Mouse (Mus musculus) embryonic facial prominence, embryonic 12.5 days (tissue): Measurements from ENCODE around the gene Fgg. TPM values are rescaled to one million over a fixed set of nuclear protein-coding genes. Genes with fewer than 3 reads are reported as not detected.

Experiments used
- ATAC-seq: fragments of 200-750 bp; cut with Nextera tagmentation; 2 replicates; pipeline ENCODE4 v1.8.0; 2017; ENCODE audit not compliant: insufficient number of reproducible peaks, insufficient read depth, low FRiP score, low TSS enrichment
- H3K27ac ChIP-seq: fragments of 300-500 bp; sonication (generic); 2 replicates; pipeline ENCODE4 v1.5.1; 2016; ENCODE audit warnings: mild to moderate bottlenecking
- H3K27me3 ChIP-seq: fragments of 300-500 bp; sonication (generic); 2 replicates; pipeline ENCODE4 v1.6.1; 2016; ENCODE audit warnings: mild to moderate bottlenecking, moderate library complexity
- H3K36me3 ChIP-seq: fragments of 300-500 bp; sonication (generic); 2 replicates; pipeline ENCODE4 v1.6.1; 2016; ENCODE audit warnings: mild to moderate bottlenecking
- H3K4me1 ChIP-seq: fragments of 300-500 bp; sonication (generic); 2 replicates; pipeline ENCODE4 v1.6.1; 2016
- H3K4me2 ChIP-seq: fragments of 300-500 bp; sonication (generic); replicated peaks from 2 replicates; pipeline ENCODE4 v1.6.1; 2016; ENCODE audit warnings: mild to moderate bottlenecking, moderate library complexity
- H3K4me3 ChIP-seq: fragments of 300-500 bp; sonication (generic); 2 replicates; pipeline ENCODE4 v1.5.1; 2016; ENCODE audit warnings: mild to moderate bottlenecking
- H3K9ac ChIP-seq: fragments of 300-500 bp; sonication (generic); 2 replicates; pipeline ENCODE4 v1.6.1; 2016; ENCODE audit warnings: mild to moderate bottlenecking, moderate library complexity
- H3K9me3 ChIP-seq: fragments of 300-500 bp; sonication (generic); 2 replicates; pipeline ENCODE4 v1.6.1; 2016; ENCODE audit warnings: mild to moderate bottlenecking, moderate library complexity
- WGBS: fragments of 180-500 bp; shearing (Covaris S2); methylation state at CpG from one replicate; pipeline ENCODE4 v1.1.7; 2016; 5-methylcytosine and 5-hydroxymethylcytosine counted together
- polyA plus RNA-seq: library from polyadenylated mRNA; unstranded; fragments of >200 nt; fragmentation: Nextera tagmentation; extraction: Ambion mirVana; gene quantifications from 2 replicates; pipeline ENCODE4 v1.2.1, GENCODE M21; 2016

The Fgg gene
- polyA plus RNA-seq, result 0.36 TPM in 1 of 2 replicates, not detected in the other

DNA sequence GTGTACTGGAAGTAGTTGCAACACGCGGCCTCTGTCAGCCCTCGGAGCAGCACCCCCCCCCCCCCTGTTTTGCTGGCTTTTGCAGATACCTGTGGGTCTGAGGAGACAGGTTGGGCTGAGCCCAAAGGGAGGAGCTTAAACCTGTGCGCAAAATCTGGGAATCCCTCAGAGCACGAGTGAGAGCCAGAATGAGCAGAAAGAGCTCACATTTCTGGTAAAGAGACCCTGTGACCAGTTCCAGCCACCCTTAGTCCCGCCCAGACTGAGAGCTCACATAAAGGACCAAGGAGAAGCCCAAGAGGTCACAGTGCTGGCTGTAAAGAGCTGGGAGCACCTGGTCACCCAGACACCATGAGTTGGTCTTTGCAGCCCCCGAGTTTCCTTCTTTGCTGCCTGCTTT, at the start of gene Fgg:
TSS of gene Fgg (plus strand) at position 168 of the 400 bp plus-strand sequence.
- Histone ChIP-seq H3K9ac (no peak within 1 kb of the TSS), H3K27me3 (no peaks in the 10 kb centered on the region), H3K36me3 (no peaks in the 10 kb centered on the region), H3K4me2 (no peak within 1 kb of the TSS), H3K4me3 (no peak within 1 kb of the TSS), H3K9me3 (no peaks in the 10 kb centered on the region), H3K4me1 (no peaks in the 10 kb centered on the region), H3K27ac (no peak within 1 kb of the TSS)
- WGBS, result 45% methylated on average over 7 of the region's 7 CpGs
- no peak for ATAC-seq

DNA sequence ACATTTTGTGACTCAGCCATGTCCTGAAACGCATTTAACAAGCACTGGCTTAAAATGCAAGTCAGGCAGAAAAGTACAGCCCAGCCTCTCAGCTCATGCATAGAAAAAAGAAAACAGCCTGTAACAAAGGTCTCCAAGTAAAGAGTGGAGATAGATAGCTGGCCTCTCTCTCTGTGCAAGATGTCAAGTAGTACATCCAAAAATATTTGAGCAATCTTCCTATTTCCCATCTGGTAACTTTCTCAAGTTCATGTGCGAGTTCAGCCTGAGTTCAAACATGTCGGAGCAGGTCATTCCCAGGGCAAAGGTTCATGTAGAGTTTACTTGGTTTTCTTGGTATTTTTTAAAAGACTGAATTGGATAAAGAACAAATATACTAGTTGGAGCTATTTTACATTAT, 36.5 kb upstream of the Fgg start:
- Histone ChIP-seq H3K9me3 (no peaks in the 10 kb centered on the region), H3K9ac (no peak overlapping the region), H3K4me3 (no peak overlapping the region), H3K4me1 (no peaks in the 10 kb centered on the region), H3K36me3 (no peaks in the 10 kb centered on the region), H3K27me3 (no peaks in the 10 kb centered on the region), H3K4me2 (no peak overlapping the region), H3K27ac (no peak overlapping the region)
- WGBS, result 76% methylated on average over 3 of the region's 3 CpGs
- no peak for ATAC-seq

DNA sequence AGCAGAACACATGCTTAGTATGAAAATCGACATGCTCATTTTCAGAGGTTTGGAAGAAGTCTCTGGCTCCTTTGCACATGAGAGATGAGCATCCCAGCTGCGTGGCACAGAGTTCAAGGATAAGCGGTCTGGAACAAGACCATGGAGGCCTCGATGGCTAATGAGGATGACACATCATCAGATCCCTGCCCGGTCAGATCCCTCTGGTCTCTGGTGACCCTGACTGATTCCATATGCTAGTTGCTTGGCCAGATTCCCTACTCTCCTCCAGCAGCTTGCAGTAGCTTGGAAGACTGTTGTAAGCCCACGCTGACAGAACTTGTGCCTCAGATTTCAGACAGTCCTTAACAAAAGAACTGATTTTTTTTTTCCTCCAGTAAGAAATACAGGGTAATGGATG, 26.7 kb upstream of the Fgg start:
- no peak overlapping the region for H3K4me2 ChIP-seq
- H3K9ac ChIP-seq, result no peak overlapping the region
- 78% methylated on average over 6 of the region's 6 CpGs for WGBS
- ATAC-seq, result no peak
- no peaks in the 10 kb centered on the region for H3K27me3 ChIP-seq
- H3K9me3 ChIP-seq, result no peaks in the 10 kb centered on the region
- H3K27ac ChIP-seq, result no peak overlapping the region
- H3K4me1 ChIP-seq, result no peaks in the 10 kb centered on the region
- no peaks in the 10 kb centered on the region for H3K36me3 ChIP-seq
- H3K4me3 ChIP-seq, result no peak overlapping the region

DNA sequence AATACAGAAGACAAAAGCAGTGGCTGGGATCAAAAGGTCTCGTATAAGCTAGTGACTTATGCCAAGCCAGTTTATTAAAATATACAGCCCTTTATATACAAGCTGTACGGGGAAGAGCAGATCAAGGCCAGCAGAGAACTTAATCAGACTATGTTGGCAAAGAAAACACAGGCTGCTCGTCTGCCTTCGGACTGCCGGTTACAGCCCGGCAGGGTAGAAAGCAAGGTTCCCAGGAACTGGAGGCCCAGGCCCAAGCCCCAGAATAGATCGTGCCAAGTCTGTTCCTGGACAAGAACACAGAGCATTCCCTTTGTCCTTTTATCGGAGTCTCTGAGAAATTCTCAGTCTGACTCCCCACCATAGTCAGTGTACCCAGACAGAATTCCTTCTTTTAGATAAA, 25.7 kb upstream of the Fgg start:
- H3K36me3 ChIP-seq, result no peaks in the 10 kb centered on the region
- no peaks in the 10 kb centered on the region for H3K4me1 ChIP-seq
- ATAC-seq, result no peak
- H3K4me2 ChIP-seq, result no peak overlapping the region
- H3K4me3 ChIP-seq, result no peak overlapping the region
- no peak overlapping the region for H3K27ac ChIP-seq
- no peak overlapping the region for H3K9ac ChIP-seq
- H3K9me3 ChIP-seq, result no peaks in the 10 kb centered on the region
- WGBS, result 78% methylated on average over 8 of the region's 8 CpGs
- H3K27me3 ChIP-seq, result no peaks in the 10 kb centered on the region

DNA sequence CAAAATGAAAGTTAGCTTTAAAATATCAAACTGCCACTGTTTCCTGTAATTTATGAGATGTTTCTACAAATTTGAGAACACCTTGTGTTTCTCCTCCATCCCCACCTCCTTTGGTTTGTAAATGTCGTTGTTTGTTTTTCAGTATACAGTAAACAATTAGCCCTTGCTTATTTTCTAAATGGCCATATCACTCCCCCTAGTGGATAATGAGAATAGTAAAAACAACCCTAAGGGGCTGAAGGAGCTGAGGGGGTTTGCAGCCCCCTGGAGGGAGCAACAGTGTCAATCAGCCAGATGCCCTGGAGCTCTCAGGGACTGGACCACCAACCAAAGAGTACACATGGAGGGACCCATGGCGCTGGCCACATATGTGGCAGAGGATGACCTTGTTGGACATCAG, 22.7 kb upstream of the Fgg start:
- Histone ChIP-seq H3K4me1 (no peaks in the 10 kb centered on the region), H3K36me3 (no peaks in the 10 kb centered on the region), H3K27ac (no peak overlapping the region), H3K9ac (no peak overlapping the region), H3K9me3 (no peaks in the 10 kb centered on the region), H3K4me2 (no peak overlapping the region), H3K4me3 (no peak overlapping the region), H3K27me3 (no peaks in the 10 kb centered on the region)
- 70% methylated on average over 2 of the region's 2 CpGs for WGBS
- no peak for ATAC-seq

DNA sequence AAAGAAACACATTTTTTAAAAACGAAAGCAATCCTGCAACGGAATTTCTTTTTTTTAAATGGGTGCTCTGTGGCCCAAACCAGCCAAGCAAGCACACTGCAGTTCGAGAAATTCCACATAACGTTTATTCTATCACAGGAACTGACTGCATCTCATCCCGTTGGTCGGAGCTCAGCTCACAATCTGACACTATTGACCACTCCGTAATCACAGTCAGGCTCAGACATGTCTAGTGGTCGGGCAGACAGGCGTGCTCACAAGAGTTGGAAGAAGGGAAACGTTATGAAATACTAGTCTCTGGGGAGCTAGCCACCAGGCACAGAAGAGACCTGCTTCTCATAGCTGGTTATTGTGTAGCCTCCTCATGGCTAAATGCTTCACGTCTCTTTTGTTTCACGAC, 15.6 kb upstream of the Fgg start:
- no peaks in the 10 kb centered on the region for H3K36me3 ChIP-seq
- peaks cover 6% of the 10 kb centered on the region; the same call in 1 of the 2 replicates for H3K4me1 ChIP-seq
- no peaks in the 10 kb centered on the region for H3K9me3 ChIP-seq
- no peak overlapping the region for H3K4me3 ChIP-seq
- no peak for ATAC-seq
- WGBS, result 73% methylated on average over 12 of the region's 12 CpGs
- no peak overlapping the region for H3K4me2 ChIP-seq
- no peak overlapping the region for H3K9ac ChIP-seq
- peaks cover 20% of the 10 kb centered on the region for H3K27me3 ChIP-seq
- no peak overlapping the region for H3K27ac ChIP-seq

DNA sequence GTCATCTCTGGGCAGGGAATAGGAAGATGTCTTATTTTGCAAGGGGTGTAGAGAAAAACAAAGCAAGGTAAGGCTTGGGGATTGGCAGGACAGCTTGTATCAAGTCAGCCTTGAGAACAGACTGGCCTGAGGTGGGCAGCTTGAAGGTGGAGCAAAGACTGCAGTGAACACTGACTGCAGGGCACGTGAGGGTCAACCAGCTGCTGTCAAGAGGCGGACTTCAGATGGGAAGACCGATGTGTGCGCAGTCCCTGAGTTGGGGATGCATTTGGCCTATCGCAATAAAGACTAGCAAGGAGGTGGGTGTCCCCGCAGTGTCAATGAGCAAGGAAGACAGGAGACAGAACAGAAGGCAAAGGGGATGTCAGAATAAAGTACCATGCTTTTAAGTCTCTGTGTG, 14.6 kb upstream of the Fgg start:
- no peak for ATAC-seq
- Histone ChIP-seq H3K4me3 (no peak overlapping the region), H3K36me3 (no peaks in the 10 kb centered on the region), H3K9me3 (no peaks in the 10 kb centered on the region), H3K4me1 (peaks cover 6% of the 10 kb centered on the region; the same call in 1 of the 2 replicates), H3K27me3 (peaks cover 20% of the 10 kb centered on the region), H3K9ac (no peak overlapping the region), H3K27ac (no peak overlapping the region), H3K4me2 (no peak overlapping the region)
- 83% methylated on average over 6 of the region's 6 CpGs for WGBS

DNA sequence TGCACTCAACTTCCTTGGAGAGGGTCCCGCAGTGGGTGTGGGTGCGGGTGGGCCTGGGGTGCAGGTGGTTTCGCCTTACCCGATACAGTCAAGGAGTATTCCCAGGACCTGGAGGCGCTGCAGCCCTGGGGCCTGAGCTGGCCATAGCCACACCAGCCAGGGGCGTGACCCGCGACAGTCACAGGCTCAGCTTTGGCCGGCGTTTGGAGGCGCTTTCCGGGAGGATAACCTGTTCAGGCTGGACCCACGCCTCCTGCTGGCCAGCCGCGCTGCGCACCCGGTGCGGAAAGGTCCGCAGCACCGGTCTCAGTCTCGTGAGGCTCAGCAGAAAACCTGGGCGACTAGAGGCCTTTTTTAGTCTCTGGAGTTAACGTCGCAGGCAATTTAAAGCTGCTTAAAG, 12.2 kb upstream of the Fgg start:
- no peaks in the 10 kb centered on the region for H3K36me3 ChIP-seq
- H3K27ac ChIP-seq, result no peak overlapping the region
- H3K4me1 ChIP-seq, result peaks cover 6% of the 10 kb centered on the region; the same call in 1 of the 2 replicates
- ATAC-seq, result peak; percentile 54
- peak overlapping the region; percentile 24 for H3K4me3 ChIP-seq
- H3K9me3 ChIP-seq, result no peaks in the 10 kb centered on the region
- no peak overlapping the region for H3K9ac ChIP-seq
- peaks cover 20% of the 10 kb centered on the region for H3K27me3 ChIP-seq
- H3K4me2 ChIP-seq, result peak overlapping the region; percentile 63
- WGBS, result 4% methylated on average over 24 of the region's 24 CpGs

DNA sequence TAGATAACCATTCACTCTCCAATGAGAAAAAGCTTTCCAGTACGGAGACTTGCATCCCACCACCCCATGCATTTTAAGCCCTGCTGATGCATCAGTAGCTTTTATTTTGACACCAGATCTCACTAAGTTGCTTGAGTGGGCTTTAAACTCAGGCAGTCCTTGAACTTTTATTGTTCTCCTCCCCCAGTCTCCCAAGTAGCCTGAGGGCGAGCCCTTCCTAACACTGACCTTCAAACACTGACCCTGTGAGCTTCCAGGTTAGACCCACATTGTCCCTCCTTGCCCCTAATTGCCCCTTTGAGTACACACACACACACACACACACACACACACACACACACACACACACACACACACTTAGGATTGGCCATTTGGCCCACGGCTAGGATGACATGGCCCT, 10.9 kb upstream of the Fgg start:
- no peak overlapping the region for H3K4me2 ChIP-seq
- H3K27ac ChIP-seq, result no peak overlapping the region
- WGBS, result 58% methylated on average over 3 of the region's 3 CpGs

DNA sequence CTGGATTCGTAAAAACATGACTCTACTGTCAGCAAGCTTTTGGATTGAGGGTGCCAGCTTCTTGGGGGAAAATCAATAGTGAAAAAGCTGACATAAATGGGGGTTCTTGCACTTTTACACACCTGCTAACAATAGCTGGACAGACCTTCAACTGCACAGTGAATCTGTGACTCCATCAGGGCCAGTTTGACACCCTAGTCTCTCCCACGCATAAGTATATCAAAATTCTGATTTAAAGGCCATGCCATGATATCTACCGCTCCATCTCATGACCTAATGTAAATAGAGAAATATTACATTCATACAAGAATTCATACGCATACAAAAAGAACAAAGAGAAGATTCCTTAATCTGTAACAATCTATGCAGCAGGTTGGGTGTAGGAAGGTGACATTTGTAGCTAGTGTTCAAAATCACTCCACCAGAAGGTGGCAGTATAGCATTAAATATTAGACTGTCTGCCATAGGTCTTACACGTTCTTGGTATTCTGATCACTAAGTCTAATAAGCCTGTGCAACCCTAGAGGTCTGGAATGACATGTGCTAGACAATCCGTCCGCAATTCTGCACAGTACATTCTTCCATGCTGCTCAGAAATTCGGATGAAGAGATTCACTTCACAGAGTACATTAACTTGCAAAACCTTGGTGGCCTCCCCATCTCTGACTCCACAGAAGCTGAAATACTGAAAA, 8.6 kb upstream of the Fgg start:
- no peak overlapping the region for H3K4me2 ChIP-seq
- H3K27me3 ChIP-seq, result peaks cover 19% of the 10 kb centered on the region
- H3K4me1 ChIP-seq, result peaks cover 6% of the 10 kb centered on the region; the same call in 1 of the 2 replicates
- 29% methylated on average over 8 of the region's 8 CpGs for WGBS
- no peaks in the 10 kb centered on the region for H3K36me3 ChIP-seq
- ATAC-seq, result peak; percentile 84
- no peak overlapping the region for H3K9ac ChIP-seq
- H3K27ac ChIP-seq, result no peak overlapping the region
- H3K4me3 ChIP-seq, result no peak overlapping the region
- no peaks in the 10 kb centered on the region for H3K9me3 ChIP-seq

More for the DNA sequence above, 10.9 kb upstream of the Fgg start:
- peaks cover 6% of the 10 kb centered on the region; the same call in 1 of the 2 replicates for H3K4me1 ChIP-seq
- no peaks in the 10 kb centered on the region for H3K36me3 ChIP-seq
- H3K4me3 ChIP-seq, result no peak overlapping the region
- H3K27me3 ChIP-seq, result peaks cover 20% of the 10 kb centered on the region
- ATAC-seq, result no peak
- H3K9ac ChIP-seq, result no peak overlapping the region
- H3K9me3 ChIP-seq, result no peaks in the 10 kb centered on the region

DNA sequence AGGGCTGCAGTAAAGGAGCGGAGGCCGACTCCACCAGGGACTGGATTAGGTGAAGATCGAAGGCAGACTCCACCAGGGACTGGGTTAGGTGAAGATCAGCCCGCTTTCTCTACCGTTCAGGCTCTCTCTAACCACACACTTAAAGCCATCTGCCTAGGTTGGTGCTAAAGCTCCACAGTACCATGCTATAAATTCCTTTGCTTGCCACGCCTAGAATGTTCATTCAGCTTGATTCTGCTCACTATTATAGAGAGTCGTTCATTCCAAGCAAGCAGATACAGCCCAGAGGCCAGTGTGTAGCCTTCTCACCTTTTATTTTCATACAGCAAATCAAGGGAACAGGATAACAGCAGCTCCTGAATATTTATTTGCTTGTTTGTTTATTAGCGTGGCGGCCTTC, 7.5 kb upstream of the Fgg start:
- no peak overlapping the region for H3K27ac ChIP-seq
- no peak overlapping the region for H3K4me2 ChIP-seq
- peaks cover 6% of the 10 kb centered on the region; the same call in 1 of the 2 replicates for H3K4me1 ChIP-seq
- no peak overlapping the region for H3K4me3 ChIP-seq
- no peaks in the 10 kb centered on the region for H3K9me3 ChIP-seq
- peaks cover 10% of the 10 kb centered on the region for H3K27me3 ChIP-seq
- ATAC-seq, result no peak
- H3K9ac ChIP-seq, result no peak overlapping the region
- no peaks in the 10 kb centered on the region for H3K36me3 ChIP-seq
- WGBS, result 88% methylated on average over 9 of the region's 9 CpGs

DNA sequence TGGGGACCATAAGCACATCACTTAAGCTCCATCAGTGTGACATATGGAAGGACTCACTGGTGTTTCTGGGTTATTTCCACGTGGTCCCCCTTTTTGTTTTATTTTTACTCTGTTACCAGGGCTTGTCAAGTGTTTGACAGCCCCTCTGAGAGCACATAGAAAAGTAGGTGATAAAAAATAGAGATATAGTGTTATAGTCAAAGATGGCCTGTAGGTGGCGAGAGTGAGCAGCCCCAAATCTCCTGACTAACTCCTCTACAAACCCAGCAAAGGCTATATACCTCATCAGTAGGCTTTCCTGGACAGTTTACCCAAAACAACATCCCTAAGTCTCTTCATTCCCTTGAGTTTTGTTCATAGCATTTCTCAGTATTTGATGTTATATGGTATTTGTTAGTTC, 5.3 kb upstream of the Fgg start:
- no peak for ATAC-seq
- H3K9me3 ChIP-seq, result no peaks in the 10 kb centered on the region
- WGBS, result 1% methylated on average over 2 of the region's 2 CpGs

More for the DNA sequence above, 5.3 kb upstream of the Fgg start:
- Histone ChIP-seq H3K4me3 (no peak overlapping the region), H3K27ac (no peak overlapping the region), H3K36me3 (no peaks in the 10 kb centered on the region), H3K4me1 (no peaks in the 10 kb centered on the region; the same call in 1 of the 2 replicates), H3K9ac (no peak overlapping the region), H3K27me3 (no peaks in the 10 kb centered on the region), H3K4me2 (no peak overlapping the region)
